Mouse (Mus musculus) cerebellum, adult 9-10 months (tissue): ENCODE results near the gene Gm49384.

Experiments
- DNase-seq: peaks from one replicate; pipeline ENCODE4 v3.0.0; 2022

Gene Gm49384

DNA sequence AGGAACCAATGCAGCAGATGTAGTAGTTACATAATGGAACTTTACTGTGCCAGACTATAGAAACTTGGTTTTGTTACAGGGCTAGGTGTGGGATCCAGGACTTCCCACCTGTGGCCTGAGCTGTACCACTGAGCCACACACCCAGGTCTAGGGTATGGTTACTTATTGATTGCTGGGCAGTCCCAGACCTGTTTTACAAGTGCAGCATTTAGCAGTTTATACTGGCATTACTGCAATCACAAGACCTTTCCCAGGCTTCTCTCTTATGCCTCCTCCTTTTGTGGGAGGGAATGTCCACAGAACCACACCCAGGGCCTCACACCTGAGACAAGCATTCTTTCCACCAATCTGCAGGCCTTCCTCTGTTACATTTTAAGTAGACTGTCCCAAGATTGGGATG is 5.1 kb downstream of the Gm49384 start:
- no peak for DNase-seq

DNA sequence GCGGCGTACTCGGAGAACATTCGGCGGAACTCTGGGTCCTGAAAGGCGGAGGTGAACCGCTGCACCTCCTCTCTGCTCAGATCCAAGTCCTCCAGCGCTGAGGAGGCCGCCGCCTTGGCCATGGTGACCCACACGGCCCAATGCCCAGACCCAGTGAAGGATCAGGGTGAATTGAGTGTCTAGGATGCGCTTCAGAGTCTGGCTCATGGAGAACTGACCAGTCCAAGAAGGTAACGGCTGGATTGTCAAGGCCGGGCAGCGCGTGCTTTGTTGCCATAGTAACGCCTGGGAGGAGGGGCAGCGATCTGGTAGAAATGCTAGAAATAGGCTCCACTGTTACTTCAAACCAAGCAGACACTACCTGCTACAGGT is 5.9 kb downstream of the Gm49384 start, which contains the start of gene Dnaaf2:
TSS of gene Dnaaf2 (minus strand) at position 266 of the 372 bp plus-strand sequence.
- DNase-seq, result peak; percentile 69

DNA sequence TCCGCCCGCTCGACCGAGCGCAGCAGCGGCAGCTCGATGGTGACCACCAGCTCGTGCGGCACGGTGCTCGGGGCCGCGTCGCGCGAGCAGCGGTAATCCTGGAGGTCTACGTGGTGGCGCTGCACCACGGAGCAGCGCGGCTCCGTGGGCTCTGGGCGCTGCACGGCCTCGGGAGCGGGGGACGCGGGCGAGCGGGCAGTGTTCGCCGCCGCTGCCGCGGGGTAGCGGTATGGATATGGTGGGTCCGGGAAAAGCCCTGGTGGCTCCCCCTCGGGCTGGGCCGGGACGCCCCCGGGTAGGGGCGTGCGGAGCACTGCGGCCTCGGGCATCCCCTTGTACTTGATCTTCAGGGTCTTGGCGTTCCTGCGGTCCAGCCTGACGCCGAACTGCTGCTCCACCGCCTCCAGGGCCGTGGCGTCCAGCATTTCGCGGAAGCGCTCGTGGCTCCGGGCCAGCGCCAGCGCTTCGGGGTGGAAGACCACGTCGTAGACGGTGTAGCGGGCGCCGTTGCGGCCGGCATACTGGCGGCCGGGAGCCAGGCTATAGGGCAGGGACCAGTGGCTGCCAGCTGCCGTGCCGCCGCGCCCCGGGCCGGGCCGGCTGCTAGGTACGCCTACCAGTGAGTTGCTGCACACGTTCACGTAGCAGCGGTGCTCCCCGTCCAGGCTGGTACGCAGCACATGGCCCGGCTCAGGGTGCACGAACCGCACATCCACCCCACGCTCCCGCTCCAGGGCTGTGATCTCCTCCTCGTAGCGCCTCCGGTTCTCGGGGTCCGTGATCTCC is 6.5 kb downstream of the Gm49384 start:
- DNase-seq, result peak; percentile 46

DNA sequence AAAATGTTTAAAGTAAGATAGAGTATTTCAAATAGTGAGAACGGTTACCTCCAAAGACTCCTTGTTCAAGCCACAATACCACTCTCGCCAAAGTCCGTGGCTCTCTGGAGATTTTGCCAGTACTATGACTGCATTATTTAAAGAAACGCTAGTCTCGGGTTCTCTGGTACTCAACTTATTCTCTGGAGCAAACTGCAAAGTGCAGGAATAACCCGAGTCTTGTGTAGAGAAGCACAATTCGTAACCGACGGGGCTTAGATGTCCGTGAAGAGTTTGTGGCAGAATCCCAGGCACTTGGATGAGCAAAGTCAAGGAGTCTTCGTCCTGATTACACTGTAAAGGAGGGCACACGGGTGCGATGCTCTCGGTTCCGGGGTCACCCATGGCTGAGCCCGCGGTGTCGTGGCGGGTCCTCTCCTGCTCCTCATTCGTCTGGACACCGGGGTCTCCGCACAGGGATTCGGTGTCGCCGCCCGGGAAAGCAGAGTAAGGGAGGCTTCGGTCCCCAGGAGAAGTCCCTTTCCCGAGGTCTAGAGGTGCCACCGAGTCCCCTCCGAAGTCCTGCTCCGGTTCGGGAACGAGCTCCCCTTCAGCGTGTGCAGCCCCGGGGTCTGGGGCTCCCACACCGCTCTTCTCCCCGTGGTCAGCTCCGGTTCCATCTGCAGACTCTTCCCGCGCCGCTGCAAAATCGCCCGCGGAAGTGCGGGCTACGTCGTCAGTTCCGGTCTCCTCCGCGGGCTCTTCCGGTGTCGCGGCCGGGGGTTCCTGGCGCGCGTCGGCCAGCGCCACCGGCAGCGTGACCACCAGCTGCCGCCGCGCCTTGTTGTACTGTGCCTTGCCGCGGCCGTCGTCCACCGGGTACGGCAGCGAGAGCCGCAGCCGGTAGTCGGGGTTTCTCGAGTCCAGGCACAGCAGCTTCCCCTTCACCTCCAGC is 7.4 kb downstream of the Gm49384 start, which contains the start of gene Gm49383:
TSS of gene Gm49383 (minus strand) at position 661 of the 934 bp plus-strand sequence.
- peak; percentile 60 for DNase-seq

DNA sequence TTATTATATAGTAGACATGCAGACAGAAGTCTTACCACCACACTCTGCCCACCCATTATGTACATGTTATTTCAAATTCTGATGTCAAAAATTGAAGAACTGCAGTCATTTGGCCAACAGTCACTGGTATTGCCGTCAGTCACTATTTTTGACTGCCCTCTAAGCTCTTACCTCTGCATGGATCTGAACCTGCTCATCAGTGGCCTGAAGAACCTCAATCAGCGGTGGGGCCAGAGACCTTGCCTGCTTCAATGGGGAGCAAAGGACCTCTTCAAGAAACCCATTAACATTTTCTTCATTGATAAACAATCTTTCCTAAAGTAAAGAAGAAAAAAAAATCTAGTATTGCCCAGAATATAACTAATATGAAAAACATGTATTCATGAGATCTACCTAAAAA is 11.4 kb downstream of the Gm49384 start:
- no peak for DNase-seq

DNA sequence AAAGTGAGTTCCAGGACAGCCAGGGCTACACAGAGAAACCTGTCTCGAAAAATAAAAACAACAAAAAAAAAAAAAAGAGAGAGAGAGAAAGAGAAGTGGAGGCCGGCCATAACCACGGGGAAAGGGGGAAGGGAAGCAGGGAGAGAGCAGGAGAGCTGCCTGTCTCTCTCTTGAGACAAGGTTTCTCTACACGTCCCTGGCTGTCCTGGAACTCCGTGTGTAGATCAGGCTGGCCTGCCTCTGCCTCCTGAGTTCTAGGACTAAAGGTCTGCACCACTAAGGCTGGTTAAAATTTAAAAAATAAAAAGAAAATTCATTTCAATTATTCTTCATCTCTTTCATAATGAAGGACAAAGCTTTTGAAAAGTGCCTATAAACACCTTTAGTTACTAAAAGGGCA is 12.7 kb downstream of the Gm49384 start:
- no peak for DNase-seq

DNA sequence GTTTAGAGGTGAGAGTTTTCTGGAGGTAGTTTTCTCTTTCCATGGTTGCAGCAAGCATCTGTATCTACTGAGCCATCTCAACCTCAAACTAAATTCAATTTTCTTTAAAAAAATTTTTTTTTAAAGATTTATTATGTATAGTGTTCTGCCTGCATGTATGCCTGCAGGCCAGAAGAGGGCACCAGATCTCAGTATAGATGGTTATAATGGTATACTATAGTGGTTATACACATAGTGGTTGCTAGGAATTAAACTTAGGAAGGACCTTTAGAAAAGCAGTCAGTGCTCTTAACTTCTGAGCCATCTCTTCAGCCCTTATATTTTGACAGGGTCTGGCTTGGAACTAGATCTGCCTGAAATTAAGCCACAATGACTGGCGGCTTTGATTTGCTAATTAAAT is 13.5 kb downstream of the Gm49384 start:
- DNase-seq, result no peak

DNA sequence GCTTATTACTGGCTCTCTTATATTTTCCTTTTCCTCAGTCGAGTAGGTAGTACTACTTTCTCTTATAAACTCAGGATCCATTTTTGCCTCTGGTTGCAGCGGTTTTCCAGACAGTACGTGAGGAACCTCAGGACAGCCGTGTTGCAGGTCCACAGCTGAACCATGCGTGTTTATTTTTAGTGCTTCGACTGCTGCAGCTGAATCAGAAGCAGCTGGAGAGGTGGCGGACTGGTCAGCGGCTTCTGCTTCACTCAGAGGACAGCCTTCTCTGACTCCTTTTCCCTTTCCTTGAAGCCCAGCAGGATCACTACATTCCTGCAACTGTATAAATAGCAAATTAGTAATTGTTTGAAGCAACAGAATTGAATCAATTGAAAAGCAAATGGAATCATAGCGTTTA is 14.0 kb downstream of the Gm49384 start:
- DNase-seq, result no peak

DNA sequence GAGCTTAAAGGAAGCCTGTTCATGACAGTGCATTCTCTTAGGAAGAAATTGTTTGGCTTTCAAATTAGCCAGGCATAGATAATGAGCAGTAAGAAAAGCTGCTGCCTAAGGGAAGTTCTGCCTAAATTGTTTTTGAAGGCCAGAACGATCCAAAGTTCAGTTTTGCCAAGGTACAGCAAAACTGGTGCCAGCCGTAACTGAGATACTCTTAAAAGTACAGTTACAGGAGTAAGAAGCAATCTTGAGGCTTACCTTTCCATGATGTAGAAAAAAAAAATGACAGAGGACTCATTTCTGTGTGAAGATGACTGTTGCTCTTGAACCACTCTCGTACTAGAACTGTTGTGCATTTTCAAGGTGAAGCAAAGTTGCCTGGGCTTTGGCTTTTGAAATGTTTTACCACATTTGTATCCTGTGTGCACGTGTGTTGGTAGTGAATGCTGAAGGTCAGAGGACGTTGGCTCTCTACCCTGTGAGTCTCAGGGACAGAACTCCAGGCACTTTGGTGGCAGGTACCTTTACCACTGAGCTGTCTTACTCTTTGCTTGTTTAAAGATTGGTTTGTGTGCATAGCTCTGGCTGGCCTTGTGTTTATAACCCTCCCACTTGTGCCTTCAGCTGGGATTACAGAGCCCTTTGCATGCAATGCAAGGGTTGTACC is 17.1 kb downstream of the Gm49384 start:
- DNase-seq, result no peak

DNA sequence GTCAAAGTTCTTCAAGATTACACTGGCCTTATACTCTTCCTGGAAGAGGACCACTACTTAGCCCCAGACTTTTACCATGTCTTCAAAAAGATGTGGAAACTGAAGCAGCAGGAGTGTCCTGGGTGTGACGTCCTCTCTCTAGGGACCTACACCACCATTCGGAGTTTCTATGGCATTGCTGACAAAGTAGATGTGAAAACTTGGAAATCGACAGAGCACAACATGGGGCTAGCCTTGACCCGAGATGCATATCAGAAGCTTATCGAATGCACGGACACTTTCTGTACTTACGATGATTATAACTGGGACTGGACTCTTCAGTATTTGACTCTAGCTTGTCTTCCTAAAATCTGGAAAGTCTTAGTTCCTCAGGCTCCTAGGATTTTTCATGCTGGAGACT is 18.7 kb downstream of the Gm49384 start:
- DNase-seq, result no peak

DNA sequence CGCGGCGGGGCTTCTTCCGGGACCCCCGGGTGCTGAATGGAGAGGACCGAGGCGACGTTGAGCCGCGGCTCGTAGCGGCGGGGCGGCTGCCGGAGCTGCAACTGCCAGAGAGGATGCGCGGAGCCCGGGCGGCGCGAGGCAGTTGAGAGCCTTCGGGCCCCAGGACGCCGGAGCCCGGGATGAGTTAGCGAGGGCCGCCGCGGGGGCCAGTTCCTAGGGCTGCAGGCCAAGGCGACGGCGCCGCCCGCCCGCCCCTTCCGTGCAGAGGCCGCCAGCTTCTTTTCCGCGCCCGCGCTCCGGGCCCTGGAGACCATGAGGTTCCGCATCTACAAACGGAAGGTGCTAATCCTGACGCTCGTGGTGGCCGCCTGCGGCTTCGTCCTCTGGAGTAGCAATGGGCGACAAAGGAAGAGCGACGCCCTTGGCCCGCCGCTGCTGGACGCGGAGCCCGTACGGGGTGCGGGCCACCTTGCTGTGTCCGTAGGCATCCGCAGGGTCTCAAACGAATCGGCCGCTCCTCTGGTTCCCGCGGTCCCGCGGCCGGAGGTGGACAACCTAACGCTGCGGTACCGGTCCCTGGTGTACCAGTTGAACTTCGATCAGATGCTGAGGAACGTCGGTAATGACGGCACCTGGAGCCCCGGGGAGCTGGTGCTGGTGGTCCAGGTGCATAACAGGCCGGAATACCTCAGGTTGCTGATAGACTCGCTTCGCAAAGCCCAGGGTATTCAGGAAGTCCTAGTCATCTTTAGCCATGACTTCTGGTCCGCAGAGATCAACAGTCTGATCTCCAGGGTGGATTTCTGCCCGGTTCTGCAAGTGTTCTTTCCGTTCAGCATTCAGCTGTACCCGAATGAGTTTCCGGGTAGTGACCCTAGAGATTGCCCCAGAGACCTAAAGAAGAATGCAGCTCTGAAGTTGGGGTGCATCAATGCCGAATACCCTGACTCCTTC is 19.4 kb downstream of the Gm49384 start:
- DNase-seq, result peak; percentile 49

DNA sequence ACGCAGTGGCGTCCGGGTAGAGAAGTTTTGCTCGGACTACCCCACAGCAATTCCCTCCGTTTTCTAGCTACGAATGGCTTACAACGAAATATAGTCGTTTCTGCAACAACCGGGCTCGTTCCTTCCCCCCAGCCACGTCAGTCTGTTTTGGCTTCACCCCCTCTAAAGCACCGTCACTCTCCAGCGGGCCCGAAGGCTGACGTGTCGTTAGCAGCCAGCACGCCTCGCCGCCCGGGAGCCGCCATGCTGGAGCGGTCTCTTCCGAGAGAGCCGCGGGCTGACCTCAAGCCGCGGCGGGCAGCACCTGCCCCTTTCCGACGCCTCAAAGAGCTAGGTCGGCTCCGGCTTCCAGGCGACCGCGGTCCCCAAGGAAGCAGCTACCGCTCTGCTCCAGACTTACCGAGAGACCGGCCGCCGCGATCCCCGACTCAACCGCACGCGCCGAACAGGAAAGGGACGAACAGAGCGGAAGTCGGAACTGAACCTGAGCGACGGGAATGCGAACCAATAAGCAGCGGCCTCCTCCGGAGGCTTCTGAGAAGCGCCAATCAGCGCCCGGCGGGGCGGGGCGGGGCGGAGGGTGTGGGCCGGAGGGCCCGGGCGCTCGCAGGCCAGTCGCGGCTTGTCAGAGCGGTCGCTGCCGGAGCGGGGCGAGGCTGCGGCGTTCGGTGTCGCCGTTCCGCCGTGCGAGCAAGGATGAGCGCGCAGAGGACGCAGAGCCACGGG is 20.3 kb downstream of the Gm49384 start, which contains the start of the genes Rpl36al and Mgat2:
TSS of gene Rpl36al (minus strand) at position 501 of the 726 bp plus-strand sequence.
TSS of gene Mgat2 (plus strand) at position 575 of the 726 bp plus-strand sequence.
- peak; percentile 97 for DNase-seq

DNA sequence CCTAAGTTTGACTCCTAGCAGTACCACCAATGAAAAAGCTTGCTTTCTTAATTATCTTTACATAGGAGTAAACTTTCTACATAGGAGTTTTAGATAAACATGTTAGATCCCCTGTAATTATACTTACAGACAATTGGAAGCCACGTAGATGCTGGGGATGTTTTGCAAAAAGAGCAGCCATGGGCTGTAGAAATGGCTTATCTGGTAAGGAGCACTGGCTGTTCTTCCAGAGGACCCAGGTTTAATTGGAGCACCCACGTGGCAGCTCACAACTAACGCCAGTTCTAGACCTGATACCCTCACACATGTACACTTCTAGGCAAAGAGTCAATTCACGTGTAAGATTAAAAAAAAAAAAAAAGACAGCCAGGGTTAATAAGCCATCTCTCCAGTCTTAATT is 22.3 kb downstream of the Gm49384 start:
- no peak for DNase-seq

DNA sequence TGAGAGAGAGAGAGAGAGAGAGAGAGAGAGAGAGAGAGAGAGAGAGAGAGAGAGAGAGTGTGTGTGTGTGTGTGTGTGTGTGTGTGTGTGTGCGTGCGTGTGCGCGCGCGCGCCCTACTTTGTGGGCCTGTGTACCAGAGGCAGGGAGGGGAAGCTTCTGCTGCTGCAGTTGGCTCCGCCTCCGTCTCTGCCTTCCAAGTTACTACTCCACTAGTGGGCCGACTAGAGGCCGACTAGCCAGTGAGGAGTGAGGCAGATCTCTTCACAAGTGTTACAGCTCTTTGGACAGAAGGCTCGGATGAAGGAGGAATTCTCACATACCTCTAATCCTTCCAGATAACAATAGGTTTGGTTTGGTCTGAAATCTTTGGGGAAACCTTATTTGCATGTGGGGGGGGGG is 24.7 kb downstream of the Gm49384 start:
- DNase-seq, result no peak

DNA sequence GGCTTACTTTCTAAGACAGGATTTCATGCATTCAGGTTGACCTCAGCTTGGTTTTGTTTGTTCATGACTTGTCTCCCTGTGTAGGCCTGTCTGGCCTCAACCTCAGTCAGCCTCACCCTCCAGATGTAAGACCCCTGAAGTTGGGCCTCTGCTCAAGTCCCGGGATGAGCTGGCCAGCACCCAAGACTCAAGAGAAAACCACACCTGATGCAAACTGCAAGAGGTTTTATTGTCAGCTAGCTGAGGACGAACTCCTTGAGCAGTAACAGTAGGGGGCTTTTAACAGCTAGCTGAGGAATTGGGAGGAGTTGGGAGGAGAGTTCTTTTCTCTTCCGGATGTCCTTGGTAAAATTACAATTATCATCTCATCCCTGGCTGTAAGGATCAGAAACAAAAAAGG is 26.5 kb downstream of the Gm49384 start:
- DNase-seq, result no peak

DNA sequence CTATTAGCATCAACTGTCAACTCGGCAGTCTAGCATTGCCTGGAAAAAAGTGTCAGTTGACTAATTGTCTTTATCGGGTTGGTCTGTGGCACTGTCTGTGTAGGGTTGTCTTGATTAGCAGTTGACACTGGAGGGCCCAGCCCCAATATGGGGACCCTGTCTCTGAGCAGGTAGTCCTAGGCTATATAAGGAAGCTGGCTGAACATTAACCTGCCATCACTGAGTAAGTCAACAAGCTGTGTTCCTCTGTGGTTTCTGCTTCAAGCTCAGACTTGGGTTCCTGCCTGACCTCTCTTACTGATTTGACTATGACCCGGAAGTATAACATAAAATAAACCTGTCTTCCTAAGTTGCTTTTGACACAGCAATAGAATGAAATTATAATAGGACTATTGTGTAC is 28.1 kb downstream of the Gm49384 start:
- no peak for DNase-seq

DNA sequence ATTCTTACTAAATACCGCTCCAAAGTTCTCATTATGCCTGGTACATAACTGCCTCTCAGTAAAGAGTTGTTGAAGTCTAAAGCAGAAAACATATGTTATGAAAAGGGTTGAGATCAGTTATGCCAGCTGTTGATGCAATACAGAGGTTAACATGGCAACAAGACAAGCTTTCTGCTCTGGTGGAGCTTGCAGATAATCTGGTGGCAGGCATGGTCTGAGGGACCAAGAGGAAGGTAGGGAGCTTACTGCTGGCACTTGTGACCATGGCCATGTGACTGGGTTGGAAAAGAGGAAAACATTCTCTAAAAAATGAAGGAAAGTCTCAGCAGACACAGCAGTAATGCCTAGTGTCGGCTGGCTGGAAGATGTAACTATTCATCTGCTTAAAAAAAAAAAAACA is 32.8 kb downstream of the Gm49384 start:
- no peak for DNase-seq

DNA sequence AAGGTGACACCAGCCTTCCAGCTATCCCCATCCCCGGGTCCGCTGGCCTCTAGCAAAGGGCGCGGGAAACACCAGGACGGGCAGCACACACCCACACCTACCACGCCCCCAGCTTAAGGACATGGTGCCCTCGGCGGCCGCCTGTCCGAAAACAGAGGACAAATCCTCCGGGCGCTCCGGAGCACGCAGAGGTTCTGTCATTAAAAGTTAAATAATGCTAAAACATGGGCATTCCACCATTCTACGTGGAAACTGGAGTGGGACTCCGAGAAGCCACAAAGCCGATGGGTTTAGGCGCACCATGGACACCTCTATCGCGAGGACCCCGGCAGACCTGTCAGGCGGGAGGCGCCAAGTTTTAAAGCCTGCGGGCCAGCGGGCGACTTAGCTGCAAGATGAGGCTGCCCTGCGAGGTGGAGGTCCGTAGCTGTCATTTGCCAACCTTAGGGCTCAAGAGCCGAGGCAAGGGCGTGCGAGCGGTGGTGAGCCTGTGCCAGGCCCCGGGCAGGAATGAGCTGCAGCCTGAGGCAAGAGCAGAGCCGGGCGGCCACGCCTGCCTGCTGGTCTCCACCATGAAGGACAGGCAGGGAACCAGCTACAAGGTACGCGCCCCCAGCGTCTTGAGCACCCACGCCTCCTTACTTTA is 35.5 kb downstream of the Gm49384 start, which contains the start of gene Lrr1:
TSS of gene Lrr1 (plus strand) at position 354 of the 646 bp plus-strand sequence.
- DNase-seq, result peak; percentile 93

DNA sequence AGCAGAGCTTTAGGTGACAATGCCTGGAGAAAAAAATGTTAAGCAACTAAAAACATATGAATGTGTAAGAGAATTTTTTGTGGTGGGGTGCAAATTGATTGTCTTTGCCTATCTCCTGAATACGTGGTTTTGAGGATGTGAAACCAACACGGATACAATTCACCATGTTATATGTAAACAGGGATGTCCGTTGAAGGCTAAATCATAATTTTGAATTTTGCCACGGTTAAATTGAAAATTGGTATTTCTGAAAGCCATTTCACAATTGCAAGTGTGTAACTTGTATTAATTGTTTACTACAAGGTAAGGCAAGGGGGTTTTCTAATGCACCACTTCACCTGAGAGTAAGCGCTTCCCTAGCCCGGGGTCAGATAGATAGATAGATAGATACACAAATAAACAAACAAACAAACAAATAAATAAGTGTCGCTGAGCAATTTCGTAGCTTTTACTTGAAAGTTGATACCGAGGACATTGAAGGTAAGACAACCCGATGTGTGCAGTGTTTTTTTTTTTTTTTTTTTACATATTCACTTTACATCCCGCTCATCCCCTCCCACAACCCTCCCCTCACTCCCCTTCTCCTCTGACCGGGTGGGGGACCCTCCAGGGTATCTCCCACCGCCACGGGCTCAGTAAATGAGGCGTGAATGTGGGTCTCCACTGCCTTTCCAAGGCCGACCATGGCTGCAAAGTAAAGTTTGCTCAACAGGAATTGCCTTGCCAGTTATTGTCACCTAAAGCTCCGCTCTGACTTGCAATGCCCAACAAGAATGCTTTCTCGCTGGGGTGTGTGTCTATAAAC is 36.2 kb downstream of the Gm49384 start:
- no peak for DNase-seq
